Mouse (Mus musculus) telencephalon, adult 2 months (tissue): Measurements from ENCODE around the gene Olfr325.
A peak's percentile ranks its signal among the peaks of the same experiment; 100 is the strongest.
"Not testable (repeated sequence)": the region's sequence is repeated elsewhere in the genome, so short reads cannot be mapped to it uniquely, and the experiment has no call there.

Experiments
- DNase-seq: peaks from one replicate; pipeline ENCODE4 v3.0.0-alpha.2; 2011; ENCODE audit warnings: low read depth, low spot score

The Olfr325 gene

GRCm38 (mm10) chr11:58577430-58577829 lies at the start of gene Olfr325:
Gene Olfr325 (plus strand): TSS chr11:58577730.
- DNase-seq, result no peak

GRCm38 (mm10) chr11:58534736-58535135 lies 42.8 kb upstream of the Olfr325 start, which contains the start of gene Olfr330:
Gene Olfr330 (minus strand): TSS chr11:58534836.
- not testable (repeated sequence) for DNase-seq

GRCm38 (mm10) chr11:58546322-58546721 lies 31.2 kb upstream of the Olfr325 start, which contains the start of gene Olfr329-ps:
Gene Olfr329-ps (minus strand): TSS chr11:58546422.
- DNase-seq, result no peak

- no peak for DNase-seq
Measured at GRCm38 (mm10) chr11:58555536-58555935, 22.0 kb upstream of the Olfr325 start, which contains the start of gene Olfr328. Gene Olfr328 (minus strand): TSS chr11:58555636.

- no peak for DNase-seq
Measured at GRCm38 (mm10) chr11:58570405-58570804, 7.1 kb upstream of the Olfr325 start, which contains the start of gene Olfr224. Gene Olfr224 (minus strand): TSS chr11:58570553.

- peak; percentile 51 for DNase-seq
Measured at GRCm38 (mm10) chr11:58578636-58579035, 1.1 kb downstream of the Olfr325 start.

- DNase-seq, result no peak
Measured at GRCm38 (mm10) chr11:58587898-58588348, 10.4 kb downstream of the Olfr325 start.

- DNase-seq, result peak; percentile 9
Measured at GRCm38 (mm10) chr11:58588620-58589250, 11.2 kb downstream of the Olfr325 start.

GRCm38 (mm10) chr11:58594814-58595213 lies 17.3 kb downstream of the Olfr325 start, which contains the start of gene Olfr324:
Gene Olfr324 (plus strand): TSS chr11:58595114.
- no peak for DNase-seq

- DNase-seq, result no peak
Measured at GRCm38 (mm10) chr11:58597837-58598236, 20.3 kb downstream of the Olfr325 start.

- DNase-seq, result no peak
Measured at GRCm38 (mm10) chr11:58602062-58602461, 24.5 kb downstream of the Olfr325 start.

- no peak for DNase-seq
Measured at GRCm38 (mm10) chr11:58602800-58603560, 25.4 kb downstream of the Olfr325 start.

GRCm38 (mm10) chr11:58604688-58605087 lies 27.2 kb downstream of the Olfr325 start:
- no peak for DNase-seq

GRCm38 (mm10) chr11:58605228-58605627 lies 27.7 kb downstream of the Olfr325 start:
- DNase-seq, result no peak

- no peak for DNase-seq
Measured at GRCm38 (mm10) chr11:58606177-58606919, 28.8 kb downstream of the Olfr325 start.

- DNase-seq, result no peak
Measured at GRCm38 (mm10) chr11:58607030-58607429, 29.5 kb downstream of the Olfr325 start.

GRCm38 (mm10) chr11:58613359-58613758 lies 35.8 kb downstream of the Olfr325 start:
- no peak for DNase-seq

- DNase-seq, result no peak
Measured at GRCm38 (mm10) chr11:58614526-58614925, 37.0 kb downstream of the Olfr325 start.

GRCm38 (mm10) chr11:58615975-58616374 lies 38.4 kb downstream of the Olfr325 start, which contains the start of gene 2210407C18Rik:
Gene 2210407C18Rik (minus strand): TSS chr11:58616075.
- no peak for DNase-seq

GRCm38 (mm10) chr11:58618369-58618768 lies 40.8 kb downstream of the Olfr325 start:
- no peak for DNase-seq

- DNase-seq, result peak; percentile 10
Measured at GRCm38 (mm10) chr11:58618793-58619192, 41.3 kb downstream of the Olfr325 start.

GRCm38 (mm10) chr11:58626146-58626545 lies 48.6 kb downstream of the Olfr325 start:
- no peak for DNase-seq
